Mouse (Mus musculus) stomach, postnatal 0 days (tissue): ENCODE results near the gene Qpct.

Experiments
- CTCF ChIP-seq: IDR thresholded peaks from 2 replicates; pipeline ENCODE4 v1.5.1; 2016; ENCODE audit warnings: antibody characterized with exemption, low read depth, mild to moderate bottlenecking, moderate library complexity
- EP300 ChIP-seq: optimal IDR thresholded peaks from 2 replicates; pipeline ENCODE3; 2016; ENCODE audit warnings: antibody characterized with exemption

- no peak for TF ChIP-seq CTCF
- no peak for TF ChIP-seq EP300
These were observed 27.2 kb upstream of the Qpct start for GRCm38 (mm10) chr17:79024544-79024943.
